Mouse (Mus musculus) embryonic facial prominence, embryonic 14.5 days (tissue): ENCODE data around the gene Cyb5b. TPM values are rescaled to one million over a fixed set of nuclear protein-coding genes. Genes with fewer than 3 reads are reported as not detected.
A peak's percentile ranks its signal among the peaks of the same experiment; 100 is the strongest.
"Not testable (repeated sequence)": the region's sequence is repeated elsewhere in the genome, so short reads cannot be mapped to it uniquely, and the experiment has no call there.

ENCODE experiments used
- ATAC-seq: fragments of 200-750 bp; cut with Nextera tagmentation; 2 replicates; pipeline ENCODE4 v1.8.0; 2017; ENCODE audit warnings: low read depth, moderate number of reproducible peaks, moderate TSS enrichment
- DNase-seq: peaks from one replicate; pipeline ENCODE4 v3.0.0-alpha.2; 2015; ENCODE audit warnings: low spot score
- H3K27ac ChIP-seq: fragments of 300-500 bp; sonication (generic); replicated peaks from 2 replicates; pipeline ENCODE4 v1.5.1; 2014; ENCODE audit warnings: low read depth, mild to moderate bottlenecking, low read length, moderate library complexity
- H3K27me3 ChIP-seq: fragments of 300-500 bp; sonication (generic); replicated peaks from 2 replicates; pipeline ENCODE4 v1.6.1; 2014; ENCODE audit warnings: low read length; ENCODE audit not compliant: control insufficient read depth, insufficient read depth
- H3K36me3 ChIP-seq: fragments of 300-500 bp; sonication (generic); 2 replicates; pipeline ENCODE4 v1.6.1; 2014; ENCODE audit warnings: low read length, mixed read lengths; ENCODE audit not compliant: control insufficient read depth, insufficient read depth
- H3K4me1 ChIP-seq: fragments of 300-500 bp; sonication (generic); 2 replicates; pipeline ENCODE4 v1.6.1; 2014; ENCODE audit warnings: antibody characterized with exemption, low read length; ENCODE audit not compliant: control insufficient read depth, insufficient read depth
- H3K4me2 ChIP-seq: fragments of 300-500 bp; sonication (generic); 2 replicates; pipeline ENCODE4 v1.6.1; 2014; ENCODE audit warnings: low read depth, mild to moderate bottlenecking, low read length, moderate library complexity, mixed read lengths
- H3K4me3 ChIP-seq: fragments of 300-500 bp; sonication (generic); 2 replicates; pipeline ENCODE4 v1.5.1; 2014; ENCODE audit warnings: low read depth, mild to moderate bottlenecking, low read length
- H3K9ac ChIP-seq: fragments of 300-500 bp; sonication (generic); 2 replicates; pipeline ENCODE4 v1.6.1; 2014; ENCODE audit warnings: low read depth, mild to moderate bottlenecking, low read length, moderate library complexity, mixed read lengths
- H3K9me3 ChIP-seq: fragments of 300-500 bp; sonication (generic); 2 replicates; pipeline ENCODE4 v1.6.1; 2016; ENCODE audit warnings: low read length; ENCODE audit not compliant: control insufficient read depth
- whole genome bisulfite sequencing: fragments of 180-500 bp; shearing (Covaris S2); extraction: QIAGEN DNeasy Blood & Tissue Kit; methylation state at CpG from one replicate; pipeline ENCODE4 v1.1.7; 2014; 5-methylcytosine and 5-hydroxymethylcytosine counted together
- polyA plus RNA-seq: library from polyadenylated mRNA; unstranded; fragments of >200 nt; fragmentation: Nextera tagmentation; extraction: Ambion mirVana; gene quantifications from 2 replicates; pipeline ENCODE4 v1.2.1, GENCODE M21; 2014

Gene Cyb5b
- polyA plus RNA-seq, 1 experiment from 2014 or later = 78.5 TPM

- not testable (repeated sequence) for H3K4me3 ChIP-seq, H3K27me3 ChIP-seq, DNase-seq, H3K36me3 ChIP-seq, H3K27ac ChIP-seq, ATAC-seq, H3K4me1 ChIP-seq, H3K9me3 ChIP-seq, H3K9ac ChIP-seq, H3K4me2 ChIP-seq
- 76% methylated on average over 5 of the region's 7 CpGs for WGBS
These were observed 66.8 kb downstream of the Cyb5b start for GRCm38 (mm10) chr8:107217230-107217629.

- no peak overlapping the region for H3K27ac ChIP-seq
- no peak for DNase-seq
- H3K4me3 ChIP-seq = no peak overlapping the region
- no peaks in the 10 kb centered on the region for H3K27me3 ChIP-seq
- 90% methylated on average over 8 of the region's 8 CpGs for whole genome bisulfite sequencing
- no peaks in the 10 kb centered on the region for H3K36me3 ChIP-seq
- H3K4me1 ChIP-seq = peaks cover 4% of the 10 kb centered on the region; the same call in 1 of the 2 replicates
- no peaks in the 10 kb centered on the region for H3K9me3 ChIP-seq
- ATAC-seq = no peak
- H3K9ac ChIP-seq = no peak overlapping the region
- no peak overlapping the region for H3K4me2 ChIP-seq
These were observed 67.7 kb downstream of the Cyb5b start for GRCm38 (mm10) chr8:107218091-107218490.

- no peak overlapping the region for H3K27ac ChIP-seq
- H3K9ac ChIP-seq = no peak overlapping the region
- DNase-seq = no peak
- no peaks in the 10 kb centered on the region for H3K9me3 ChIP-seq
- H3K4me2 ChIP-seq = no peak overlapping the region
- no peak for ATAC-seq
- no peaks in the 10 kb centered on the region for H3K36me3 ChIP-seq
- 77% methylated on average over 2 of the region's 2 CpGs for WGBS
- no peak overlapping the region for H3K4me3 ChIP-seq
- H3K27me3 ChIP-seq = no peaks in the 10 kb centered on the region
- peaks cover 4% of the 10 kb centered on the region; the same call in 1 of the 2 replicates for H3K4me1 ChIP-seq
These were observed 68.6 kb downstream of the Cyb5b start for GRCm38 (mm10) chr8:107219078-107219477.

- WGBS = 33% methylated on average over 8 of the region's 8 CpGs
- H3K4me3 ChIP-seq = no peak overlapping the region
- peaks cover 4% of the 10 kb centered on the region; the same call in 1 of the 2 replicates for H3K4me1 ChIP-seq
- 0 out of 2 replicates have a peak overlapping the region, but pooled peaks have one; percentile 1 for H3K9ac ChIP-seq
- DNase-seq (no peak), ATAC-seq (no peak)
- no peaks in the 10 kb centered on the region for H3K27me3 ChIP-seq
- no peak overlapping the region for H3K4me2 ChIP-seq
- no peaks in the 10 kb centered on the region for H3K36me3 ChIP-seq
- no peak overlapping the region; the same call in 1 of the 2 replicates for H3K27ac ChIP-seq
- H3K9me3 ChIP-seq = no peaks in the 10 kb centered on the region
These were observed 71.7 kb downstream of the Cyb5b start for GRCm38 (mm10) chr8:107221924-107222851.

- no peak for ATAC-seq
- peaks cover 4% of the 10 kb centered on the region; the same call in 1 of the 2 replicates for H3K4me1 ChIP-seq
- H3K9me3 ChIP-seq = no peaks in the 10 kb centered on the region
- no peak overlapping the region for H3K4me2 ChIP-seq
- H3K27me3 ChIP-seq = no peaks in the 10 kb centered on the region
- H3K9ac ChIP-seq = no peak overlapping the region
- no peaks in the 10 kb centered on the region for H3K36me3 ChIP-seq
- H3K27ac ChIP-seq = no peak overlapping the region
- H3K4me3 ChIP-seq = no peak overlapping the region
- 39% methylated on average over 9 of the region's 9 CpGs for WGBS
- no peak for DNase-seq
These were observed 75.7 kb downstream of the Cyb5b start for GRCm38 (mm10) chr8:107226183-107226582.

GRCm38 (mm10) chr8:107227011-107227626 is 76.7 kb downstream of the Cyb5b start:
- no peak overlapping the region for H3K9ac ChIP-seq
- H3K27ac ChIP-seq = no peak overlapping the region
- no peaks in the 10 kb centered on the region for H3K27me3 ChIP-seq
- H3K4me2 ChIP-seq = no peak overlapping the region
- DNase-seq (peak; percentile 33), ATAC-seq (peak; percentile 37; the same call in 1 of the 2 replicates)
- no peaks in the 10 kb centered on the region for H3K36me3 ChIP-seq
- WGBS = 49% methylated on average over 11 of the region's 11 CpGs
- no peak overlapping the region for H3K4me3 ChIP-seq
- peaks cover 4% of the 10 kb centered on the region; the same call in 1 of the 2 replicates for H3K4me1 ChIP-seq
- no peaks in the 10 kb centered on the region for H3K9me3 ChIP-seq

- WGBS = 96% methylated on average over 3 of the region's 3 CpGs
- Histone ChIP-seq H3K4me2 (no peak overlapping the region), H3K4me3 (no peak overlapping the region), H3K9ac (no peak overlapping the region), H3K36me3 (no peaks in the 10 kb centered on the region), H3K9me3 (0 out of 2 replicates have a peak, but pooled peaks cover 5% of the 10 kb centered on the region), H3K27me3 (no peaks in the 10 kb centered on the region), H3K4me1 (no peaks in the 10 kb centered on the region), H3K27ac (no peak overlapping the region)
- no peak for ATAC-seq
- DNase-seq = no peak
These were observed 82.8 kb downstream of the Cyb5b start for GRCm38 (mm10) chr8:107233251-107233650.

- Histone ChIP-seq H3K27me3 (no peaks in the 10 kb centered on the region), H3K36me3 (no peaks in the 10 kb centered on the region), H3K4me1 (no peaks in the 10 kb centered on the region), H3K4me2 (no peak overlapping the region), H3K9ac (no peak overlapping the region), H3K27ac (no peak overlapping the region), H3K4me3 (no peak overlapping the region), H3K9me3 (0 out of 2 replicates have a peak, but pooled peaks cover 5% of the 10 kb centered on the region)
- 82% methylated on average over 2 of the region's 2 CpGs for WGBS
- DNase-seq = no peak
- no peak for ATAC-seq
These were observed 83.3 kb downstream of the Cyb5b start for GRCm38 (mm10) chr8:107233718-107234117.
